Comparison of ENCODE assay signal across 12 mouse cellular contexts in the genomic region with DNA sequence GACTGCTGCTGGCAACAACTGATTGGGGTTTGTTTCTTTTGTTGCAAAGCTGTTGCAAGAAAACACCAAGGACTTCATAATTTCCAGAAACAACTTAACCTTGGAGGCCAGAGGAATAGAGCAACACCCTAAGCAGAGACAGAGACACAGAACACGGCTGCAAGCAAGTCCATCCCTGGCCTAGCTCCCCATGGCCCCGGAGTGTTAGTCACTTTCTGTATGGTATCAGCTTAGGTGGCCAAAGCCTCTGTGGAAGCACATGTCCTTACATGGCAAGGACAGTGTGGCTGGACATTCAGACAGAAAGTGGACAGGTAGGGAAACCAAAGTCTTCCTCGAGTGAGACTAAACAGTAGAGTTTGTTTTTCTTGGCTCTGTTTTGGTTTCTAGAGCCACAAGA.
"Had no signal": no experiment of that assay in that cellular context is flagged by ENCODE, and none has a peak within 500 bp of the region (broad histone marks: within the 10 kb centered on the region; RNA-seq: fewer than 3 reads in every experiment).

No protein-coding gene starts in this region.

- H3K4me3 ChIP-seq: layer of hippocampus, adult 2 months; liver, embryonic 15.5 days; midbrain, embryonic 13.5 days; myocyte; neural tube, embryonic 15.5 days had no signal

- DNase-seq: kidney, postnatal 10 days; kidney, postnatal 4 days; lung, adult 2 months; lung, postnatal 36 days; thymus, postnatal 4 days had no signal

- ATAC-seq: lung, postnatal 0 days; midbrain, embryonic 13.5 days had no signal

- H3K4me1 ChIP-seq: liver, embryonic 15.5 days; midbrain, embryonic 13.5 days; neural tube, embryonic 15.5 days had no signal

- H3K27ac ChIP-seq: layer of hippocampus, adult 2 months; liver, embryonic 15.5 days; midbrain, embryonic 13.5 days; neural tube, embryonic 15.5 days; stomach, postnatal 0 days had no signal
